Mouse (Mus musculus) gastrocnemius, adult 8-10 months (tissue): ENCODE measurements at regions not wholly inside any gene's neighbourhood (a gene's known extent, or its start where the extent isn't known, plus 50 kb on each side); places are given as distances from the start of the nearest gene placed in this dataset.

ENCODE experiments used
- DNase-seq, 2 experiments: peaks; one replicate each; pipeline ENCODE4 v3.0.0; 2022; ENCODE audit warnings: low spot score in 2 of 2

DNA sequence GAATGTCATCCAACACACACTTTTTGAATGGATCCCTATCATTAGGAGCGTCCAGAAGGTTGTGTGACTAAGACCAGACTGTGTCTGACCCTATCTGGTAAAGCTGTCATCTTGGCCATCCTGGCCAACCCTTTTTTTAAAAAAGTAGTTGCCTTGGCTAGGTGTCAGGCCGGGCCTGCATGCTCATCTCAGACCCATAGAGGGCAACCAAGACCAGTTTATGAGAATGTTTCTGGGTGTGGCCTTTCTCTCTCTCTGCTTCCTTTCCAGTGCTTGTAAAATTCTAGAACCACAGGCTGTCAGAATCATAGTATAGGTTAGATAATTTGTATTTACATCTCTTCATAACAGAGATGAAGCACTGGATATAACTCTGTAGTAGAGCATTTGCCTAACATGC is 62.8 kb upstream of the Las1l start:
- peak; percentile 28 to 33 for DNase-seq

DNA sequence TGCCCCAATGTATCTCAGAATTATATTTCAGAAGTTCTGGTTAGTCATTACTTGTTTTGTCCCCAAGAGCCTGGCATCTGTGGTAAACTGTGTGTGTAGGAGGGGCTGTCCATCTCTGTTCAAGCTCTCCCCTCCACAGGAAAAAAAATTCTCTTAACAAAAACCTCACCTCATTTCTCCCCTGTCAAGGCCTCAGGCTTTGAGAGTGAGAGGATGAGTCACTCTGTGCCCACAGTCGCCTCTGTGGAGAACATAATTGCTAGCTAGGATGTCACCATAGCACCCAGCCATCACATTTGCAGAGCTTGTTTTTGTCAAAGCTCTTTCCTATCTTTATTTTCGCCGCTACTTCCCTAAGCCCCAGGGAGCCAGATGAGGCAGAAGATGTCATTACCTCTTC is 63.6 kb upstream of the Las1l start:
- DNase-seq = no peak

DNA sequence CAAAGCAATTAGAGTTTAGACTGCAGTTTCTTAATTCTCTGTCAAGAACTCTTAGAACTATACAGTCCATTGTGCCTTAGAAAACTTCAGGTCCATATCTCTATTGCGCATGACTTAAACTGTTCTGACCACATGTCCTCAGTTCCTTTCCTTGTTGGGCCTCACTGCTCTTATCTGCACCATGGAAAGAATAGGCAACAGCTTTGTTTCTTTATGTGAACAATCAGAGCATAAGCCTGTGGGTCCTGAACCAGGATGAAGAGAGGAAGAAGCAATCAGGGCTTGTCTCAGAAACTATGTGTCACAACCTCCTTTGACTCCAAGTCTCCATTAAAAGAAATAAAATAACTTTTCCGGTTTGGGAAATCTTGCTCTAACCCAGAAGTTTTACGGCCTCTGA is 68.6 kb upstream of the Las1l start:
- DNase-seq = no peak

DNA sequence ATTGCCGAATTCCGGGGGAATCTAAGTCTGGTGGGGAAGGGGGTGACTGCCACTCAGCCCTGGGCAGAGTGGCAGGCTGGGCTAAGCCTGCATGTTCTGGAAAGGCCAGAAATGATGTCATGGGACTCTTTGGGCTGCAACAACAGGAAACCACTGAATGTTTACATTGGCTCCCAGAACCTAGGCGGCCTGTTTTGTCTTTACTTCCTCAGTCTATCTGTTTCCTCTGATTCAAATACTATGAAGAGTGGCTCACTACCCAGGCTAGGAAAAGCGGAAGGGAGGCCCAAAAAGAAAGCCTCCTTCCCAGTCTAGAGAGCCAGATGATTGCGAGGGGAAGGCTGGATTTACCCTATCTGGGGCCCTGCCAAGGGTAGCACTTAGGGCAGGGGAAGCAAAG is 69.1 kb upstream of the Las1l start:
- no peak for DNase-seq

DNA sequence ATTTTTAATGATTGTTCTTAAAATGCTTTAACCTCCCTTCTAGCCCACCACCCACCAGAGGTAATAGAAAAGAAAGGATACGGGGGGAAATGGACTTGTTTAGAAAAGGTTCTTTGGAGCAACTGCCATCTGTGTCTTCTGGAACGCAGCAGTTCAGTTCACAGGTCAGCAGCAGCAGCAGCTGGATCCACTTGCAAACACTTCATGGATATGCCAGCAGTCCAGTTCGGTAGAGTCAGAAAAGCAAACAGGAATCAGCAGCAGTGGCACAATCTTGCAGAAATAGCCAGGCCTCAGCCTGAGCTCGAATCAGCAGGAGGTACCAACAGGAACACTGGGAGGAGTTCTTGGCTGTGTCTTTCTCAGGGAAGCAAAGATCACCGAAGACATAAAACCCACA is 64.3 kb upstream of the Msn start:
- no peak for DNase-seq

DNA sequence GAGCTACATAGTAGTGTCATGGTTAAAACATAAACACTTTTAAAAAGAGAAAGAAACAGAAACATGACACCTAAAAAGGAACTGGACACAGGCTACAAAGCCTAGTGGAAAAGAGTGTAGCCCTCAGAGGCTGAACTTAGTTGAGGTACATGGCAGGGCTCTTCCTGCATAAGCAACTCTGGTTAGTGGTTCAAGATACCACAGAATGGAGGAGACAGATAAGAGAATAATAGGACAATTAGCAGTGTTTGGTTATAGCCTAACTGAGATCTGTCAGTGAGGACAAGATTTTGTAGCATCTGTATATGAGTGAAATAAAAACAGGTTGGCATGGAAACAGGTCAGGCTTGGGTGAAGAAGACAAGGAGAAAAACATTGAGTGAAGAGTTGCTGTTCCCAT is 60.5 kb upstream of the Msn start:
- no peak for DNase-seq

DNA sequence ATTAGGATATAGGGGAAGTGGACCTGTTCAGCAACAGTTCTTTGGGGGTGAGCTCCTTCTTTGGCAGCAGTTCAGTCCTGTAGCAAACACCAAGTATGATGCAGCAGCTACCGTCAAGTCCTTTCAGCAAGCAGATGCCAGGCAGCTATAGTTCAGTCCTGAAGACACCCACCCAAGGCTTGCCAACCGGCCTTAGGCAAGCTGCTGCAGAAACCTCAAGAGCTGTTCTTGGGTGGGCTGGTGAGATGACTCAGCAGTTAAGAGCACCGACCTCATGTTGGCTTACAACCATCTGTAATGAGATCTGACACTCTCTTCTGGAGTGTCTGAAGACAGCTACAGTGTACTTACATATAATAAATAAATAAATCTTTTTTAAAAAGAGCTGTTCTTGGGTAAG is 53.6 kb upstream of the Msn start:
- DNase-seq = no peak
